Mouse (Mus musculus): ENCODE measurements around the gene Tssk3. TPM values are rescaled to one million over a fixed set of nuclear protein-coding genes. Genes with fewer than 3 reads are reported as not detected.

Gene Tssk3
- polyA plus RNA-seq, 1 experiment from 2014 or later: not detected

DNA sequence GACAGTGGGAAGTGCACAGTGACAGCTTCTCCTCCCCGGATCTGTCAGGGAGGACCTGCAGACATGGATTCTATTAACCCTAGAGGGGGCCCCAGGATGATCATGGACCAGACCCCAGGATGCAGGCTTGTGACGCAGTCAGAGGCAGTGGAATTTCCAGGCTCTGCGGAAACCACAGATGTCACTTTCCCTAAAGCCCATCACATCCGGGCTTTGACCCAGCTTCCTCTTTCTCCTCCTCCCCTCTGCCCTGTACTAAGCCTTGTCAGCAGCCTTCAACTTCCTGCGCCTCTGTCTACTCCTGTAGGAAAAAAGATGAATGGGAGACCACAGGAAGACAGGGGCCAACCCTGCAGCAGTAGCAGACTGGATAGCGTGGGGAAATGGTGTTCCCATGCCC is 5.8 kb upstream of the Tssk3 start:
- Histone ChIP-seq H3K4me1 (peaks cover 54% of the 10 kb centered on the region), H3K4me3 (peak overlapping the region; percentile 21; the same call in 1 of the 2 replicates), H3K9me3 (no peaks in the 10 kb centered on the region), H3K36me3 (replicated peaks) (no peaks in the 10 kb centered on the region), H3K27me3 (replicated peaks; ENCODE audit: low read depth, poor library complexity, severe bottlenecking) (peaks cover 18% of the 10 kb centered on the region), H3K27ac (replicated peaks) (peak overlapping the region; percentile 1; the same call in 1 of the 2 replicates)
- peak; percentile 27 for DNase-seq (ENCODE audit: low spot score)
- WGBS: 30% methylated on average over 6 of the region's 6 CpGs

DNA sequence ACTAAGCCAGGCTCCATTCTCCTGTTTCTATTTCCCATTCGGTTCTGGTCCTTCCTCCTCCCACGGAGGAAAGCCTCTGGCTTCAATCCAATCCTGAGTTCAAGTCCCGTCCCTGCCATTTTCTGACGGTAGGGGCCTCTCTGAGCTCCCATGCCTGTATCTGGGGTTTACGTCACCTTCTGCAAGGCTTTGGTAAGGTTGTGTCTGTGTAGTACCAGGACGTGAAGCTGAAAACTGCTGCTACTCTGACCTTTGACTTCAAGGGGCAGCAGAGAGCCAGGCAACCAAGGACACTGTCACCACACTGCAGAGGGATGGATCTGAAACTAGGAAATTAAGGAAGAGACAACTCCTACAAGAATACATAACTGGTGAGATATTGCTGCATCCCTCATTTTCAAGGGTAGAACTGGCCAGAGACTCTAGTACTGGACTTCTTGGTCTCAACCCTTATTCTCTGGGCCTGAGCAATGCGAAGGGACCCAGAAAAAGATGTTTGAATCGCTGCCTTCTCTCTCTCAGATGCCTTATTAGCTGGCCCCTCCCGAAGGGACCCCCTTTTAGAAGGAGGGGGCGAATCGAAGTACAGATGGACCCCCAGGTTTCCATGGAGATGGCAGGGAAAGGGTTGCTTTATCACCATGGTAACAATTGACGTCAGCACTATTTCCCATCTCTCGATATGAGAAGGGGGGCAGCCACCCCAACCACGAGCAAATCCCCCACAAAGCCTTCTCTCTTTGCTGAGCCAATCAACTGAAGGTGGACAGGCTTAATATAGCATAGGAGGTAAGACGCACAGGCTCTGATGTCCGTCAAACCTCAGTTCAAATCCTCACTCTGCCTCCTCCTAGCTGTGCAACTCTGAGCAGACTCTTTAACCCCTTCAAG is 5.1 kb upstream of the Tssk3 start:
- H3K36me3 ChIP-seq (replicated peaks): no peaks in the 10 kb centered on the region
- WGBS: 41% methylated on average over 16 of the region's 16 CpGs
- H3K4me3 ChIP-seq: peak overlapping the region; percentile 21; the same call in 1 of the 2 replicates
- H3K27me3 ChIP-seq (replicated peaks; ENCODE audit: low read depth, poor library complexity, severe bottlenecking): peaks cover 25% of the 10 kb centered on the region
- no peak for DNase-seq (ENCODE audit: low spot score)
- H3K4me1 ChIP-seq: peaks cover 56% of the 10 kb centered on the region
- peak overlapping the region; percentile 1; the same call in 1 of the 2 replicates for H3K27ac ChIP-seq (replicated peaks)
- H3K9me3 ChIP-seq: no peaks in the 10 kb centered on the region

DNA sequence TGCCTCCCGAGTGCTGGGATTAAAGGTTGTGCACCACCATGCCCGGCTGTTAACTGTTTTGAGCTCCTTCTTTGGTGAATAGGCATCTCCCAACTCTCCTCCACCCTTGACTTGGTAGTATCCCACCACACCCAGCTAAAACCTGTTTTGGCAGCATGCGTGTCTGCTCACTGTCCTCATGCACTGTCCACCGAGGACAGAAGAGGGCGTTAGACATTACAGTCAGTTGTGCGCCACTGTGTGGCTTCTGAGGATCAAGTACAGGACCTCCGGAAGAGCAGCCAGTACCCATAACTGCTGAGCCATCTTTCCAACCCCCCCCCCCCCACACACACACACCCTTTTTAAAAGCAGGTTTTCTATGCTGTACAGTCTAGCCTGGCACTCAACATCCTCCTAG is 3.9 kb upstream of the Tssk3 start:
- Histone ChIP-seq H3K27me3 (replicated peaks; ENCODE audit: low read depth, poor library complexity, severe bottlenecking) (peaks cover 38% of the 10 kb centered on the region), H3K27ac (replicated peaks) (no peak overlapping the region), H3K36me3 (replicated peaks) (peaks cover 1% of the 10 kb centered on the region; the same call in 1 of the 2 replicates), H3K4me3 (no peak overlapping the region), H3K9me3 (no peaks in the 10 kb centered on the region), H3K4me1 (peaks cover 48% of the 10 kb centered on the region)
- 79% methylated on average over 7 of the region's 7 CpGs for WGBS
- no peak for DNase-seq (ENCODE audit: low spot score)

DNA sequence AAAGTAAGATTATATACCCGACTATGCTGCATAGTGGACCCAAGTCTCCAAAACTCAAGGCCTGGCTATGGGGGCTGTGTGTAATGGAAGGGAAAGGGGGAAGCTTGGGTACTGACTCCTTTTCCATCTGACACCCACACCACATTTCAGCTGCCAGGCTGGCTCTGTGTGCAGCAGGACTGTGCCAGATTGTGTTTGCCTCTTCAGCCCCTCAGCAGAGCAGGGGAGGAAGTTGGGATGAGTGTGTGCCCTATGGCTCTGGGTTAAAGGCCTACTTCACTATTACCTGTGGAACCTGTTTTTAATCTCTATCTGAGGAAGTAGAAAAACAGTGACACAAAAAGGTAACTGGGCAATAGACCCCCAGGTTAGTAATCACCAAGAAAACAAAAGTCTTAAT is 9.7 kb downstream of the Tssk3 start:
- Histone ChIP-seq H3K4me1 (peaks cover 10% of the 10 kb centered on the region), H3K36me3 (replicated peaks) (peaks cover 99% of the 10 kb centered on the region), H3K27me3 (replicated peaks; ENCODE audit: low read depth, poor library complexity, severe bottlenecking) (no peaks in the 10 kb centered on the region), H3K27ac (replicated peaks) (no peak overlapping the region), H3K9me3 (no peaks in the 10 kb centered on the region), H3K4me3 (no peak overlapping the region)
- 83% methylated on average over 1 of the region's 1 CpGs for WGBS
- DNase-seq (ENCODE audit: low spot score): no peak

DNA sequence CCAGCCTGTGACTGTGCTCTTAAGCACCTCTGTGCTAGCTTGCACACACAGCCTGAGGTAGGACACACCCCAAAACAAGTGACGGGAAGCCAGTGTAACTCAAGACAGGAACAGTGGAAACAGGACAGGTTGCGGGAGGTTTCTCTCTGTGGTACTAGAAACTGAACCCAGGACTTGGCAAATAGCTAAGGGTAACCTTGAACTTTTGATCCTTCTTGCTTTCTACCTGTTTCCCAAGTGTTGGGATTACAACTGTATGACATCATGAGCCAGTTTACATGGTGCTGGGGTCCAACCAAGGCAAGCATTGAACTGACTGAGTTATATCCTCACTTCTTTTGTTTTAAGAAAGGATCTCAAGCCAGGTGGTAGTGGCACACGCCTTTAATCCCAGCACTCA is 11.0 kb downstream of the Tssk3 start:
- Histone ChIP-seq H3K36me3 (replicated peaks) (peaks cover 98% of the 10 kb centered on the region), H3K9me3 (no peaks in the 10 kb centered on the region), H3K27ac (replicated peaks) (no peak overlapping the region), H3K4me3 (no peak overlapping the region), H3K4me1 (peaks cover 10% of the 10 kb centered on the region), H3K27me3 (replicated peaks; ENCODE audit: low read depth, poor library complexity, severe bottlenecking) (no peaks in the 10 kb centered on the region)
- no peak for DNase-seq (ENCODE audit: low spot score)
- 90% methylated on average over 3 of the region's 3 CpGs for WGBS

DNA sequence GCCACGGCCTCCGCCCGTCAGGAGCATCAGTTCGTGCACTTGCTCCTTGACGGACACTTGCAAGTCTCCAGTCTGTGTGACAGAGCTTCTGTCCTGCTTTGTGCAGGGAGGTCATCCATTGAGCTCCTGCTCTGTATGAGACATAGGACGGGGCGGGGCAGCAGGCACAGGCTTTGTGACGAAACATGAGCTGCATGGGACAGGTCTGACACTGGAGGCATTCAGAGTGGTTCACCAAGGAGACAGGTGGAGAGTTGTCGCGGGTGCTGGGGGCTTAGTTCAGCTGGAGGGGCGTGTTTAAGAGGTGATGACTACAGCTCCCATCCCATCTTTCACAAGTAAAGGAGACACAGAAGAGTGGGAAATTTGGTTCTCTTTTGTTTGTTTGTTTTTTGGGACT is 14.8 kb downstream of the Tssk3 start:
- Histone ChIP-seq H3K27me3 (replicated peaks; ENCODE audit: low read depth, poor library complexity, severe bottlenecking) (no peaks in the 10 kb centered on the region), H3K4me3 (no peak overlapping the region), H3K4me1 (no peaks in the 10 kb centered on the region), H3K36me3 (replicated peaks) (peaks cover 96% of the 10 kb centered on the region), H3K9me3 (no peaks in the 10 kb centered on the region), H3K27ac (replicated peaks) (no peak overlapping the region)
- no peak for DNase-seq (ENCODE audit: low spot score)
- WGBS: 89% methylated on average over 11 of the region's 11 CpGs

DNA sequence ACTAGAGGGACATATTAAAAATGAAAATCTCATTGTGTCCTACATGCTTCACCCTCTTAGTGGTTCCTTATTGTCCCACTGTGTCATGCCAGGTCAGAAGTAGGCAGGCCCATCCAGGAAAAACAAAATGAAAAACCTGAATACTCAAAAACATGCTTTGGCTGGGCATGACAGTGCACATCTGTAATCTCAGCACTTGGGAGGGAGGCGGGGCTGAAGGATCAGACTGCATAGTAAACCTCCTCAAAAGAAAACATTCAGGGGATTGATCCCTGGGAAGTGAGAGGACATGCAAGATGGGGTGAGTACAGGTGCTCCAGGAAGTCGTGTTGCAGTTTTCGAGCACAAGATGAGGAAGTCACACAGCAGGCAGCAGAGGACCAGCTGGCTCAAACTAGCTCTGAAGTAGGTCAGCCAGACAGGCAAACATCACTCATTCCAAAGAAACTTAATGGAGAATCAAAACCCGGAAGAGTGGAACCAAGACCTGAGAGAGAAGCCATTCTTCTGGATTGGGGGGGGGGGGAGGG is 26.5 kb downstream of the Tssk3 start:
- Histone ChIP-seq H3K9me3 (no peaks in the 10 kb centered on the region), H3K27me3 (replicated peaks; ENCODE audit: low read depth, poor library complexity, severe bottlenecking) (no peaks in the 10 kb centered on the region), H3K4me1 (peaks cover 15% of the 10 kb centered on the region), H3K4me3 (no peak overlapping the region), H3K27ac (replicated peaks) (no peak overlapping the region), H3K36me3 (replicated peaks) (peaks cover 51% of the 10 kb centered on the region)
- no peak for DNase-seq (ENCODE audit: low spot score)
- 84% methylated on average over 4 of the region's 4 CpGs for WGBS

DNA sequence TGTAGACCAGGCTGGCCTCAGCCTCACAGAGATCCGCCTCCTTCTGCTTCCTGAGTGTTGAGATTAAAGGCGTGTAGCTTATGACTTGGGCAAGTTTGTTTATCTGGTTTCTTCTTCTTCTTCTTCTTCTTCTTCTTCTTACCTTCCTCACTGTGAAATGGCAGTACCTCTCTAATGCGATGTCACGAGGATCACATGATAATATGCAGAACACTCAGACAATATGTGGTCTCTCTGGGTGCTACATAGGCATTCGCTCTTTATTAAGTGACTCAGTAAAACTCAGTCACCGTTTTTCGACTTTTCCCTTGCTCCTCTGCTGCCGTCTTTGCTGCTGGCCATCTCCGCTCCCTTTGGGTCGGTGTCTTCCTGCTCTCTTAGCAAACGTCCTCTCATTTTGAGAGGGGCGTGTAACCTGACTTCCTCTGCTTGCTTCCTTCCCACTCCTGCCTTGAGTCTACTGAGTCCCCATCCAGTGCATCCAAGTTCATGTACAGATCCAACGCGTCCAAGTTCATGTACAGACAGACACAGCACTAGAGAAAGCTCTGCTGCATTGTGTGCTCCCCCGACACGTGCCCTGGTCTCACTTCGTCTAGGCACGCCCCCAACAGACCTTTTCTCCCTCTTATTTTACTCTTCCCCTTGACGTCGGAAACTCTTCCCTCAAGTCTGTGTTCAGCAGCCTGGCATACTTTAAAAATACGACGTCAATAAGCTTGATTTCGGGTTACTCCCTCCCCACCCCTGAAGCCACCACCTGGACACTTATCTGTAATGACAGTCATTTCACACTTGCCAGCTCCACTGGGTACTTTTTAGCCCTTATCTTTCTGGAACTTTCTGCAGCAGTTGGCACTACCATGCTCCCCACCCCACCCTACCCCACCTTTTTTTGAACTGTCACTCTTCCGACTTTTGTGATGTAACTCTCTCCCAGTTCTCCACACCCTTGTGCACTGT is 27.4 kb downstream of the Tssk3 start:
- H3K27ac ChIP-seq (replicated peaks): no peak overlapping the region

DNA sequence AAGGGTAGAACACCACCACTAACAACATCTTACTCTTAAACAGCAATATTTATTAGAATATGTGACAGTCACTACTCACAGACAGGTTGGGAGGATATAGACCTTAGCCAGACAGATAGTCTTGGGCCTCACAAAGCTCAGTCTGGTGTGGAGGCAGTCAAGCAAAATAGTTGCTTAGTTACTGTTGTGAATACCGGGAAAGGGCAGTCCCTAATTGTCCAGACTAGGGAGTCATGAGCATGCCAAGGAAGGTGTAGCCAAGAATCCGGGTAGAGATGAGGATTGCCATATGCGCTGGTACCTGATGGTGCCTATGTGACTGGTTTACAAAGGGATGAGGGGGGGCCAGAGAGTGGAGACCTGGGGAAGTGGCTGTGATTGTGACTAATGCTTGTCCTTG is 28.7 kb downstream of the Tssk3 start:
- no peaks in the 10 kb centered on the region for H3K9me3 ChIP-seq
- DNase-seq (ENCODE audit: low spot score): no peak
- no peaks in the 10 kb centered on the region for H3K27me3 ChIP-seq (replicated peaks; ENCODE audit: low read depth, poor library complexity, severe bottlenecking)
- H3K4me3 ChIP-seq: peak overlapping the region; percentile 91
- H3K36me3 ChIP-seq (replicated peaks): peaks cover 29% of the 10 kb centered on the region
- peak overlapping the region; percentile 86 for H3K27ac ChIP-seq (replicated peaks)
- WGBS: 47% methylated on average over 3 of the region's 3 CpGs
- H3K4me1 ChIP-seq: peaks cover 15% of the 10 kb centered on the region

More for the DNA sequence above, 27.4 kb downstream of the Tssk3 start:
- no peaks in the 10 kb centered on the region for H3K9me3 ChIP-seq
- peaks cover 41% of the 10 kb centered on the region for H3K36me3 ChIP-seq (replicated peaks)
- no peak for DNase-seq (ENCODE audit: low spot score)
- no peak overlapping the region for H3K4me3 ChIP-seq
- H3K27me3 ChIP-seq (replicated peaks; ENCODE audit: low read depth, poor library complexity, severe bottlenecking): no peaks in the 10 kb centered on the region
- H3K4me1 ChIP-seq: peaks cover 15% of the 10 kb centered on the region
- WGBS: 87% methylated on average over 24 of the region's 24 CpGs

DNA sequence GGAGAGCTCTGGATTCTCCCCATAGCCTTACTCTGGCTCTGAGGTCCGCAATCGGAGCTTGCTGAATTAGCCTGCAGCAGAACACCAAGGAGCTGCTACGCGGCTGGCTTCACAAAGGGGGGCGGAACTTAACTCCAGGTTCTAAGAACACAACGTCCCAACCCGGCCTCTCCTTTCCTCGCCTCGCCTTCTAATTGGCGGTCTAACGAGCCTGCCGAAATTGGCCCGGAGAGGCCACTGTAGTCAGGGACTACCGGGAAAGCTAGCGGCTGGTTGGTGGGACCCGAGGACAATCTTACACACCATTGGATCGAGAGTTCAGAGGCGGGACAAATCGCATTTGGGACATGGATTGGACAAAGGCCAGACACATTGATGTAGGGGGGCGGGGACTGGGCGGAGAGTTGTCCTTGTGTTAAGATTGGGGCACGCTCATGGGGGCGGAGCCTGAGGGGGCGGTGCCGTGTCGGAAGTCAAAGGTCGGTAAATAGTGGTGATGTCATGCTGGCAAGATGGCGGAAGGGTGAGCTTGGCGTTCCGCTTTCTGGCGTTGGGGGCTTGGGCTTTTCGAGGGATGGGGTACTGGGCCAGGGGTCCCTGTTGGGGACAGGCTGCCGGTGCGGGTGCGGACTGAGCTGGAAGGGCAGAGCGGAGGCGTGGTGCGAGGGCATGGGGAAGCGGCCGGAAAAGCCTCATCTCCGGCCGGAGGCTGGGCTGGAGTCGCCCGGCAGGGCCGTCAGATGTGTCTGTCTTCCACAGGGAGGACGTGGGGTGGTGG is 29.4 kb downstream of the Tssk3 start, which contains the start of gene Bsdc1:
TSS of gene Bsdc1 (plus strand) at position 399 of the 778 bp plus-strand sequence.
- Histone ChIP-seq H3K9me3 (no peaks in the 10 kb centered on the region), H3K4me3 (peak within 1 kb of the TSS; percentile 91), H3K4me1 (peaks cover 15% of the 10 kb centered on the region), H3K27ac (replicated peaks) (peak within 1 kb of the TSS; percentile 86), H3K27me3 (replicated peaks; ENCODE audit: low read depth, poor library complexity, severe bottlenecking) (no peaks in the 10 kb centered on the region), H3K36me3 (replicated peaks) (peaks cover 21% of the 10 kb centered on the region)
- WGBS: under 1% methylated on average over 46 of the region's 46 CpGs
- peak; percentile 100 for DNase-seq (ENCODE audit: low spot score)

DNA sequence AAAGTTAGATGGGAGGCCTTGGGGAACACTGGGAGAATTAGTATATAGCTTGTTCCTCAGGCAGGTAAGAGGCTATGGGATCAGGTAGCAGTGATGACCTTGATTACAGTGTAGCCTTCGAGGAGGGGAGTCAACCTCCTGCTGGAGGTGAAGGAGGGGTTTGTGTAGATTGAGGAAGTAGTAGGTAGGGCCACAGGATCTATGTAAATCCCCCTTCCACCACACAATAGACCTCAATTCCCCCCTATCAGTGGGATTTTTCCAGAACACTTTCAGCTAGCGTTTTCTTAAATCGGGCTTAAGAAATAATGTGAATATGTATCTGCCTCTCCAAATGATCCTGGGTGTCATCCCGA is 30.0 kb downstream of the Tssk3 start:
- Histone ChIP-seq H3K4me1 (peaks cover 15% of the 10 kb centered on the region), H3K27ac (replicated peaks) (peak overlapping the region; percentile 86), H3K4me3 (peak overlapping the region; percentile 91), H3K27me3 (replicated peaks; ENCODE audit: low read depth, poor library complexity, severe bottlenecking) (no peaks in the 10 kb centered on the region), H3K9me3 (no peaks in the 10 kb centered on the region), H3K36me3 (replicated peaks) (peaks cover 15% of the 10 kb centered on the region)
- WGBS: 0% methylated on average over 4 of the region's 4 CpGs
- no peak for DNase-seq (ENCODE audit: low spot score)

Data from embryonic facial prominence, embryonic 10.5 days (tissue).